Mouse (Mus musculus) lung, embryonic 14.5 days (tissue): ENCODE results near the gene Nsun2. TPM values are rescaled to one million over a fixed set of nuclear protein-coding genes. Genes with fewer than 3 reads are reported as not detected.

ENCODE experiments used
- ATAC-seq: fragments of 200-750 bp; cut with Nextera tagmentation; 2 replicates; pipeline ENCODE4 v1.8.0; 2017; ENCODE audit warnings: mild to moderate bottlenecking, moderate TSS enrichment, moderate library complexity; ENCODE audit not compliant: insufficient read depth
- DNase-seq: peaks from one replicate; pipeline ENCODE4 v3.0.0-alpha.2; 2015
- H3K27ac ChIP-seq: fragments of 300-500 bp; sonication (generic); 2 replicates; pipeline ENCODE4 v1.5.1; 2014; ENCODE audit warnings: low read depth, mild to moderate bottlenecking, moderate library complexity
- H3K27me3 ChIP-seq: fragments of 300-500 bp; sonication (generic); 2 replicates; pipeline ENCODE4 v1.6.1; 2014; ENCODE audit warnings: low read length, control low read depth; ENCODE audit not compliant: insufficient read depth
- H3K36me3 ChIP-seq: fragments of 300-500 bp; sonication (generic); 2 replicates; pipeline ENCODE4 v1.6.1; 2014; ENCODE audit warnings: control low read depth; ENCODE audit not compliant: insufficient read depth
- H3K4me1 ChIP-seq: fragments of 300-500 bp; sonication (generic); 2 replicates; pipeline ENCODE4 v1.6.1; 2014; ENCODE audit warnings: antibody characterized with exemption, control low read depth; ENCODE audit not compliant: insufficient read depth
- H3K4me2 ChIP-seq: fragments of 300-500 bp; sonication (generic); 2 replicates; pipeline ENCODE4 v1.6.1; 2014; ENCODE audit warnings: mild to moderate bottlenecking
- H3K4me3 ChIP-seq: fragments of 300-500 bp; sonication (generic); 2 replicates; pipeline ENCODE4 v1.5.1; 2014; ENCODE audit warnings: low read depth, low read length
- H3K9ac ChIP-seq: fragments of 300-500 bp; sonication (generic); 2 replicates; pipeline ENCODE4 v1.6.1; 2014
- H3K9me3 ChIP-seq: fragments of 300-500 bp; sonication (generic); 2 replicates; pipeline ENCODE4 v1.6.1; 2016; ENCODE audit warnings: low read depth, low read length, control low read depth
- CTCF ChIP-seq: IDR thresholded peaks from 2 replicates; pipeline ENCODE4 v1.5.1; 2016; ENCODE audit warnings: antibody characterized with exemption, low read depth
- WGBS: fragments of 180-500 bp; shearing (Covaris S2); extraction: QIAGEN DNeasy Blood & Tissue Kit; methylation state at CpG from one replicate; pipeline ENCODE4 v1.1.7; 2014; 5-methylcytosine and 5-hydroxymethylcytosine counted together
- polyA plus RNA-seq: library from polyadenylated mRNA; unstranded; fragments of >200 nt; fragmentation: Nextera tagmentation; extraction: Ambion mirVana; gene quantifications from 2 replicates; pipeline ENCODE4 v1.2.1, GENCODE M21; 2014

Nsun2 gene
- polyA plus RNA-seq, 1 experiment from 2014 or later = 130 TPM

DNA sequence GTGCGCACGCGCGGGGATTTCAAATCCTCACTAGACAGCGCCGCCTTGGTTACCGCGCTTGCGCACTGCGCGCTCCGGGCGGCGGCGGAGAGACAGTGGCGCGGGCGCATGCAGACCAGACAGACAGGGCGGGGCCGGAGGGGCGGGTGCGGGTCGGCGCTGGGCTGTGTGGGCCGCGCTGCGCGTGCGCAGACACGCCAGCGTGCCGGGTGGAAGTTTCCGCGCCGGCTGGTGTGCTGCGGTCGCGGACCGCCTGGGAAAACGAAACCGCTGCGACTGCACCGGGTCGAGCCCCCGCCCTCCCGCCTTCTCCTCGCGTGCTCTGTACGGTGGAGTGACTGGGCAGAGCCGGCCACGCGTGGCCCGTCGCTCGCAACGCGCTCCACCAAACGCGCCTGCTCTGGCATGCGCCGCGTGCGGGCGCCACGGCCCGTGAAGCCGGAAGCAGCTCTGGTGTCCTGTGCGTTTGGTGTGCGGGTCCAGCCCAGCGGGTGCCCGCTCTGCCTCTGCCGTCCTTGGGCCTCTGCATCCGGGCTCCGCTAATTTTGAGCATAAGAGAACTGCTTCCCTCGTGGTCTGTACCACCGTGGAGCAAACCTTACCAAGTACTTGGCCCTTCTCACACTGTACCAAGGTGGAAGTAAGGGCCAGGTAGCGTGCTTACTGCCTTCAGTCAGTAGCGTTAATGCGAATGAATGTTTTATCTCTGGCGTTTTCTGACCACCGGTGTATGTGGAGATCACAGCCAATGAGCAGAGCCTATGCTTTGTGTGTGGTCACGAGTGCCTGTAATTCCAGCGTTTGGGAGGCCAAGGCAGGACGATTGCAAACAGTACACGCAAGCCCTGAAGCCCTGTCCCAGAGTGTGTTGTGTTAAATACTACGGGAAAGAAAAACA, 1.4 kb downstream of the Nsun2 start:
- peak; percentile 93 for ATAC-seq
- H3K27ac ChIP-seq = peak overlapping the region; percentile 95
- peak; percentile 98 for DNase-seq
- no peak for TF ChIP-seq CTCF
- peak overlapping the region; percentile 96 for H3K4me2 ChIP-seq
- WGBS = under 1% methylated on average over 77 of the region's 86 CpGs
- no peaks in the 10 kb centered on the region for H3K27me3 ChIP-seq
- H3K4me1 ChIP-seq = peaks cover 16% of the 10 kb centered on the region
- H3K9me3 ChIP-seq = no peaks in the 10 kb centered on the region
- H3K9ac ChIP-seq = peak overlapping the region; percentile 87
- peak overlapping the region; percentile 95 for H3K4me3 ChIP-seq
- H3K36me3 ChIP-seq = peaks cover 7% of the 10 kb centered on the region

- ATAC-seq = no peak
- TF ChIP-seq CTCF = no peak
- H3K36me3 ChIP-seq = no peaks in the 10 kb centered on the region
- H3K4me3 ChIP-seq = peak overlapping the region; percentile 95; the same call in 1 of the 2 replicates
- H3K9ac ChIP-seq = peak overlapping the region; percentile 87
- peak overlapping the region; percentile 96 for H3K4me2 ChIP-seq
- DNase-seq = no peak
- no peak overlapping the region for H3K27ac ChIP-seq
- no peaks in the 10 kb centered on the region for H3K9me3 ChIP-seq
- WGBS = 79% methylated on average over 4 of the region's 4 CpGs
- peaks cover 13% of the 10 kb centered on the region for H3K4me1 ChIP-seq
- no peaks in the 10 kb centered on the region for H3K27me3 ChIP-seq
Measured at GRCm38 (mm10) chr13:69536021-69536420, 2.5 kb downstream of the Nsun2 start.

DNA sequence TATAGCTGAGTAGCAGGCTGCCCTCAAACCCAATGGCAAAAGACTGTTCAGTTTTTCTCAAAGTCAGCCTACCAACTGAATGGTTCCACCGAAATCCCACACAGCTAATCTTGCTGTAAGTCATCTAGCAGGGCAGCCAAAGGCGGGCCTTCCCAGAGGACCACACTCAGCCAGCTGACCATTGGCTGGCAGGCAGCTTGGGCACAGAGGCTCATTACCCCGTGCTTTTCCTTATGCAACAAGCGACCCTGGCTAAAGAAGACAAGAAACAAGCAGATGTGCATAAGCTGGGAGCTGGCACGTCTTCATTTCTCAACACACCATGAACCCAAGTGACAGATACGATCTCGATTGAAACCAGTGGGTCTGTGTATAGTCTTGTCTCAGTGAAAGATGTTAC, 3.8 kb downstream of the Nsun2 start:
- Histone ChIP-seq H3K36me3 (no peaks in the 10 kb centered on the region), H3K4me1 (peaks cover 3% of the 10 kb centered on the region; the same call in 1 of the 2 replicates), H3K9me3 (no peaks in the 10 kb centered on the region), H3K4me2 (no peak overlapping the region), H3K9ac (no peak overlapping the region), H3K27me3 (no peaks in the 10 kb centered on the region), H3K4me3 (no peak overlapping the region), H3K27ac (no peak overlapping the region)
- ATAC-seq = no peak
- TF ChIP-seq CTCF = no peak
- WGBS = 77% methylated on average over 7 of the region's 7 CpGs
- no peak for DNase-seq

- Histone ChIP-seq H3K4me2 (no peak overlapping the region), H3K4me1 (peaks cover 3% of the 10 kb centered on the region; the same call in 1 of the 2 replicates), H3K9me3 (no peaks in the 10 kb centered on the region), H3K27me3 (no peaks in the 10 kb centered on the region), H3K36me3 (no peaks in the 10 kb centered on the region), H3K9ac (no peak overlapping the region), H3K4me3 (no peak overlapping the region), H3K27ac (no peak overlapping the region)
- DNase-seq (no peak), ATAC-seq (no peak)
- no peak for TF ChIP-seq CTCF
- 30% methylated on average over 4 of the region's 4 CpGs for WGBS
Measured at GRCm38 (mm10) chr13:69538327-69538726, 4.8 kb downstream of the Nsun2 start.

DNA sequence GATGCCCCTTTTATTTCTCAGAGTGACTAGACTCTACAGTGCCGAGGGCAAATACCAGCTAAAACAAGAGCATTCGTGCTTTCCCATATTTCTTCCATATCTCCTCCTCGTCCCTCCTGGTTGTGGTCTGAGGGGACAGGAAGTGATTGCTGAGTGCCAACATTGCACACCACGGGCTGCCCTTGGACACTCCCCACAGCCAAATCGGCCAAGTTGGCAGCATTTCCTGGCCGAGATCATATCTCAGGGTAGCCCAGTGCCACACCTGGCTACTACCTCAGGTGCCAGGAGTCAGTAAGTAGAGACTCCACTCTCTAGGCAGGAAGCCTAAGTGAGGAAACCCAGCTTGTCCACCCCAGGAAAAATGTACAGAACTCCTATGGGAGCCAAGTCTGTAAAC, 7.7 kb downstream of the Nsun2 start:
- no peaks in the 10 kb centered on the region for H3K27me3 ChIP-seq
- no peak overlapping the region for H3K4me2 ChIP-seq
- peak overlapping the region; percentile 12; the same call in 1 of the 2 replicates for H3K27ac ChIP-seq
- no peaks in the 10 kb centered on the region for H3K4me1 ChIP-seq
- 40% methylated on average over 6 of the region's 6 CpGs for WGBS
- H3K36me3 ChIP-seq = no peaks in the 10 kb centered on the region
- no peak for ATAC-seq
- TF ChIP-seq CTCF = no peak
- H3K9me3 ChIP-seq = no peaks in the 10 kb centered on the region
- H3K9ac ChIP-seq = no peak overlapping the region
- H3K4me3 ChIP-seq = no peak overlapping the region
- DNase-seq = no peak

DNA sequence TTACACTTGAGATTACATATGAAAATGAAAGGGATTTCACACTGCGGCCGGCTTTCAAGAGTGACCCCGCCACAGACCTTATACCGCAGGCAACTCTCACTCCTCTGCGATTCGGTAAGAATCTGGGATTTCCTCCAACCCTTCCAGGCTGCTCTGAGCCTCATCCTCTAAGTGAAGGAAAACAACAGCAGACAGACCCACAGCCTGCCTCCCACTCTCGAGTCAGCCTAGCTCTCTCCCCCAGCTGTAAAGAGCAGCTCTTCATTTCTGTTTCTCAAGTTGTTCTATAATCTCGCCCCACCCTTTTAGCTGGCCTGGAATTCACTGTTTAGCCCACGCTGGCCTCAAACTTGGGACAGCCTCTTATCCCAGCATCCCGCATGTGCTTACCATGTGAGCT, 8.2 kb downstream of the Nsun2 start:
- Histone ChIP-seq H3K36me3 (no peaks in the 10 kb centered on the region), H3K4me3 (no peak overlapping the region), H3K27me3 (no peaks in the 10 kb centered on the region), H3K4me1 (no peaks in the 10 kb centered on the region), H3K4me2 (no peak overlapping the region), H3K27ac (peak overlapping the region; percentile 12; the same call in 1 of the 2 replicates), H3K9me3 (no peaks in the 10 kb centered on the region), H3K9ac (no peak overlapping the region)
- DNase-seq (peak; percentile 53), ATAC-seq (peak; percentile 38; the same call in 1 of the 2 replicates)
- TF ChIP-seq CTCF = no peak
- WGBS = 34% methylated on average over 10 of the region's 10 CpGs

DNA sequence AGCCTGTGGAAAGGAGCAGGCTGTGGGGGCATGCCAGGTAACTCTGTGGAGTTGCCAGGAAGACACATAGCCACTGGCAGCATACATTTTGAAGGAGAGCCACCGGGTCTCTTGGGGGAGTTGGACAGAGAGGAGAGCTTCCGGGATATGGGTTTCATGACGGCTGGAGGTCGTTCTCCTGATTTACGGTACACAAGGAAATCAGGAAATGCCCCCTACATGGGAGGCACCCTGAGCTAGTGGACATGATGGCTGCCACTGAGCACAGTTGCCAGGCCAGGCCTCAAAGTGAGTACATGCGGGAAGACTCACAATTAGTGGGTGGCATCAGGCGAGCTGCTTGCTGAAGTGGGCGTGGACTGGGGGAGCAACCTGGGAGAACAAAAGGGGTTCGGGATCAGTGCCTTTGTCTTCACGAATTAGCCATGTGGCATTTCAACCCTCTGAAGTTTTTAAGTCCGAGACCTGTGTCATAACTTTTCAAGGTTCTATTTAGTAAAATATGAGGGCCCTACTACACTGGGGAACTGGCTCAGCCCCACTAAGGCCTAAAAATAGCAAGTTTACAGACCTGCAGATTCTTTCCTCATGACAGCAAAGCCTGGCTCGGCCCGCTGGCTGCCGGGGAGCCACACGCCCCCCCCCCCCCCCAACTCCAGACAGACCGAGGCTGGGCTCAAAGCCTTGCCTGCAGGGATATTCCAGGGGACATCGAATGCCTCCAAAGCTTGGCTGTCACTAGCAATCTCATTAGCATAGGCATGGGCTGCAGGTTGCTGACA, 9.2 kb downstream of the Nsun2 start:
- no peak overlapping the region for H3K9ac ChIP-seq
- H3K9me3 ChIP-seq = no peaks in the 10 kb centered on the region
- peak overlapping the region; percentile 18; the same call in 1 of the 2 replicates for H3K27ac ChIP-seq
- no peak overlapping the region; the same call in 1 of the 2 replicates for H3K4me2 ChIP-seq
- no peaks in the 10 kb centered on the region for H3K36me3 ChIP-seq
- no peak for ATAC-seq
- DNase-seq = no peak
- no peaks in the 10 kb centered on the region for H3K4me1 ChIP-seq
- no peaks in the 10 kb centered on the region for H3K27me3 ChIP-seq
- 48% methylated on average over 17 of the region's 17 CpGs for WGBS
- TF ChIP-seq CTCF = no peak
- H3K4me3 ChIP-seq = no peak overlapping the region
